Mouse (Mus musculus) C2C12 (cell line): ENCODE results near the gene Ifna4.

ENCODE experiments used
- CTCF ChIP-seq: IDR thresholded peaks from one replicate; pipeline ENCODE4 v1.5.1; 2011; ENCODE audit not compliant: control insufficient read depth, insufficient read depth, insufficient read length
- MAX ChIP-seq: IDR thresholded peaks from one replicate; pipeline ENCODE4 v1.6.1; 2011; ENCODE audit warnings: mild to moderate bottlenecking, control low read depth
- MYOD1 ChIP-seq: IDR thresholded peaks from one replicate; pipeline ENCODE4 v1.6.1; 2011; ENCODE audit warnings: low read depth; ENCODE audit not compliant: control insufficient read depth, insufficient read length

GRCm38 (mm10) chr4:88872691-88873090 is 31.0 kb downstream of the Ifna4 start:
- TF ChIP-seq MYOD1 (no peak), CTCF (peak; percentile 1), MAX (no peak)
